Mouse (Mus musculus) cerebellum, adult 8-10 months (tissue): ENCODE data around the gene Gm21885.
A peak's percentile ranks its signal among the peaks of the same experiment; 100 is the strongest.
"Not testable (repeated sequence)": the region's sequence is repeated elsewhere in the genome, so short reads cannot be mapped to it uniquely, and the experiment has no call there.

Experiments
- DNase-seq: peaks from one replicate; pipeline ENCODE4 v3.0.0; 2022

The Gm21885 gene

GRCm38 (mm10) chr11:94281199-94282181, at the start of gene Gm21885:
Gene Gm21885, plus strand, starts transcription at chr11:94281873.
- DNase-seq = no peak

GRCm38 (mm10) chr11:94233405-94233804, 48.3 kb upstream of the Gm21885 start:
- no peak for DNase-seq

GRCm38 (mm10) chr11:94234380-94234779, 47.3 kb upstream of the Gm21885 start:
- no peak for DNase-seq

GRCm38 (mm10) chr11:94234857-94235256, 46.8 kb upstream of the Gm21885 start:
- DNase-seq = no peak

- peak; percentile 76 for DNase-seq
Measured at GRCm38 (mm10) chr11:94236074-94236473, 45.6 kb upstream of the Gm21885 start.

- DNase-seq = no peak
Measured at GRCm38 (mm10) chr11:94238786-94239185, 42.9 kb upstream of the Gm21885 start.

- DNase-seq = no peak
Measured at GRCm38 (mm10) chr11:94239706-94240105, 42.0 kb upstream of the Gm21885 start.

GRCm38 (mm10) chr11:94242760-94243421, 38.8 kb upstream of the Gm21885 start:
- no peak for DNase-seq

GRCm38 (mm10) chr11:94243422-94244180, 38.1 kb upstream of the Gm21885 start:
- DNase-seq = no peak

GRCm38 (mm10) chr11:94244385-94244784, 37.3 kb upstream of the Gm21885 start:
- DNase-seq = no peak

- DNase-seq = no peak
Measured at GRCm38 (mm10) chr11:94245955-94246788, 35.5 kb upstream of the Gm21885 start, which contains the start of gene Wfikkn2. Gene Wfikkn2, minus strand, starts transcription at chr11:94246005.

- no peak for DNase-seq
Measured at GRCm38 (mm10) chr11:94246789-94247061, 34.9 kb upstream of the Gm21885 start.

GRCm38 (mm10) chr11:94253156-94253555, 28.5 kb upstream of the Gm21885 start:
- no peak for DNase-seq

- no peak for DNase-seq
Measured at GRCm38 (mm10) chr11:94253691-94254090, 28.0 kb upstream of the Gm21885 start.

- DNase-seq = no peak
Measured at GRCm38 (mm10) chr11:94255733-94256132, 25.9 kb upstream of the Gm21885 start.

- DNase-seq = no peak
Measured at GRCm38 (mm10) chr11:94257987-94258386, 23.7 kb upstream of the Gm21885 start.

- DNase-seq = no peak
Measured at GRCm38 (mm10) chr11:94259814-94260213, 21.9 kb upstream of the Gm21885 start.

GRCm38 (mm10) chr11:94261585-94262370, 19.9 kb upstream of the Gm21885 start:
- DNase-seq = no peak

- DNase-seq = peak; percentile 67
Measured at GRCm38 (mm10) chr11:94265134-94265785, 16.4 kb upstream of the Gm21885 start.

GRCm38 (mm10) chr11:94266155-94266554, 15.5 kb upstream of the Gm21885 start:
- not testable (repeated sequence) for DNase-seq

GRCm38 (mm10) chr11:94268761-94269160, 12.9 kb upstream of the Gm21885 start:
- no peak for DNase-seq
